Mouse (Mus musculus): Measurements from ENCODE around the gene Cars. TPM values are rescaled to one million over a fixed set of nuclear protein-coding genes. Genes with fewer than 3 reads are reported as not detected.
"Not testable (repeated sequence)": the region's sequence is repeated elsewhere in the genome, so short reads cannot be mapped to it uniquely, and the experiment has no call there.

The Cars gene
- polyA plus RNA-seq, 1 experiment from 2014 or later: 71.6 TPM

GRCm38 (mm10) chr7:143544368-143544767 is 55.5 kb downstream of the Cars start:
- Histone ChIP-seq H3K36me3 (0 out of 2 replicates have a peak, but pooled peaks cover 3% of the 10 kb centered on the region), H3K9ac (no peak overlapping the region), H3K4me2 (no peak overlapping the region), H3K9me3 (no peaks in the 10 kb centered on the region), H3K27ac (replicated peaks) (no peak overlapping the region), H3K27me3 (no peaks in the 10 kb centered on the region), H3K4me3 (no peak overlapping the region), H3K4me1 (replicated peaks) (peaks cover 48% of the 10 kb centered on the region)
- no peak for ATAC-seq (ENCODE audit: low FRiP score, low read depth)
- 95% methylated on average over 2 of the region's 2 CpGs for WGBS

- Histone ChIP-seq H3K9ac (no peak overlapping the region), H3K4me2 (no peak overlapping the region), H3K36me3 (peaks cover 44% of the 10 kb centered on the region), H3K9me3 (no peaks in the 10 kb centered on the region), H3K4me3 (no peak overlapping the region), H3K4me1 (replicated peaks) (peaks cover 18% of the 10 kb centered on the region; the same call in 1 of the 2 replicates), H3K27ac (replicated peaks) (no peak overlapping the region), H3K27me3 (no peaks in the 10 kb centered on the region)
- ATAC-seq (ENCODE audit: low FRiP score, low read depth): no peak
- 73% methylated on average over 1 of the region's 1 CpGs for WGBS
These were observed 61.2 kb downstream of the Cars start for GRCm38 (mm10) chr7:143538671-143539070.

GRCm38 (mm10) chr7:143538229-143538628 is 61.7 kb downstream of the Cars start:
- Histone ChIP-seq H3K36me3 (peaks cover 49% of the 10 kb centered on the region), H3K4me1 (replicated peaks) (peaks cover 16% of the 10 kb centered on the region; the same call in 1 of the 2 replicates)
- H3K9ac ChIP-seq; H3K27ac ChIP-seq (replicated peaks); H3K4me2 ChIP-seq; H3K9me3 ChIP-seq; ATAC-seq (ENCODE audit: low FRiP score, low read depth); H3K27me3 ChIP-seq; H3K4me3 ChIP-seq: not testable (repeated sequence)
- WGBS: 93% methylated on average over 6 of the region's 6 CpGs

- Histone ChIP-seq H3K4me3 (no peak overlapping the region), H3K27ac (replicated peaks) (no peak overlapping the region), H3K9me3 (no peaks in the 10 kb centered on the region), H3K4me1 (replicated peaks) (no peaks in the 10 kb centered on the region), H3K4me2 (no peak overlapping the region), H3K36me3 (peaks cover 66% of the 10 kb centered on the region), H3K9ac (no peak overlapping the region), H3K27me3 (no peaks in the 10 kb centered on the region)
- 92% methylated on average over 3 of the region's 3 CpGs for WGBS
- ATAC-seq (ENCODE audit: low FRiP score, low read depth): no peak
These were observed 63.6 kb downstream of the Cars start for GRCm38 (mm10) chr7:143536251-143536650.

- Histone ChIP-seq H3K27ac (replicated peaks) (no peak overlapping the region), H3K9me3 (no peaks in the 10 kb centered on the region), H3K4me1 (replicated peaks) (no peaks in the 10 kb centered on the region), H3K4me3 (no peak overlapping the region), H3K36me3 (peaks cover 91% of the 10 kb centered on the region), H3K4me2 (no peak overlapping the region), H3K27me3 (no peaks in the 10 kb centered on the region), H3K9ac (no peak overlapping the region)
- WGBS: 80% methylated on average over 2 of the region's 2 CpGs
- no peak for ATAC-seq (ENCODE audit: low FRiP score, low read depth)
These were observed 66.6 kb downstream of the Cars start for GRCm38 (mm10) chr7:143533284-143533683.

- no peaks in the 10 kb centered on the region for H3K27me3 ChIP-seq
- no peak for ATAC-seq (ENCODE audit: low FRiP score, low read depth)
- 78% methylated on average over 1 of the region's 1 CpGs for WGBS
- no peak overlapping the region for H3K9ac ChIP-seq
- no peaks in the 10 kb centered on the region for H3K4me1 ChIP-seq (replicated peaks)
- H3K36me3 ChIP-seq: peaks cover 91% of the 10 kb centered on the region
- H3K9me3 ChIP-seq: no peaks in the 10 kb centered on the region
- no peak overlapping the region for H3K4me3 ChIP-seq
- no peak overlapping the region for H3K4me2 ChIP-seq
- no peak overlapping the region for H3K27ac ChIP-seq (replicated peaks)
These were observed 67.5 kb downstream of the Cars start for GRCm38 (mm10) chr7:143532410-143532809.

GRCm38 (mm10) chr7:143519333-143519732 is 80.6 kb downstream of the Cars start:
- Histone ChIP-seq H3K27me3 (no peaks in the 10 kb centered on the region), H3K9me3 (no peaks in the 10 kb centered on the region), H3K4me1 (replicated peaks) (no peaks in the 10 kb centered on the region), H3K4me3 (no peak overlapping the region), H3K4me2 (no peak overlapping the region), H3K27ac (replicated peaks) (no peak overlapping the region), H3K36me3 (peaks cover 83% of the 10 kb centered on the region), H3K9ac (no peak overlapping the region)
- no peak for ATAC-seq (ENCODE audit: low FRiP score, low read depth)
- WGBS: 84% methylated on average over 4 of the region's 4 CpGs

- Histone ChIP-seq H3K4me3 (no peak overlapping the region), H3K9ac (no peak overlapping the region), H3K27ac (replicated peaks) (no peak overlapping the region), H3K4me1 (replicated peaks) (no peaks in the 10 kb centered on the region), H3K9me3 (no peaks in the 10 kb centered on the region), H3K36me3 (peaks cover 58% of the 10 kb centered on the region), H3K27me3 (no peaks in the 10 kb centered on the region), H3K4me2 (no peak overlapping the region)
- no peak for ATAC-seq (ENCODE audit: low FRiP score, low read depth)
- WGBS: 94% methylated on average over 4 of the region's 4 CpGs
These were observed 85.5 kb downstream of the Cars start for GRCm38 (mm10) chr7:143514416-143514768.

GRCm38 (mm10) chr7:143513763-143514415 is 86.0 kb downstream of the Cars start:
- no peak for ATAC-seq (ENCODE audit: low FRiP score, low read depth)
- H3K4me3 ChIP-seq: no peak overlapping the region
- H3K36me3 ChIP-seq: peaks cover 53% of the 10 kb centered on the region
- 91% methylated on average over 10 of the region's 10 CpGs for WGBS
- no peaks in the 10 kb centered on the region for H3K4me1 ChIP-seq (replicated peaks)
- no peaks in the 10 kb centered on the region for H3K9me3 ChIP-seq
- no peak overlapping the region for H3K4me2 ChIP-seq
- no peak overlapping the region for H3K27ac ChIP-seq (replicated peaks)
- H3K9ac ChIP-seq: no peak overlapping the region
- H3K27me3 ChIP-seq: no peaks in the 10 kb centered on the region

GRCm38 (mm10) chr7:143511335-143511712 is 88.6 kb downstream of the Cars start:
- Histone ChIP-seq H3K27me3 (no peaks in the 10 kb centered on the region), H3K4me2 (no peak overlapping the region), H3K9me3 (no peaks in the 10 kb centered on the region), H3K36me3 (peaks cover 29% of the 10 kb centered on the region), H3K27ac (replicated peaks) (no peak overlapping the region), H3K9ac (no peak overlapping the region), H3K4me3 (no peak overlapping the region), H3K4me1 (replicated peaks) (no peaks in the 10 kb centered on the region)
- ATAC-seq (ENCODE audit: low FRiP score, low read depth): no peak

GRCm38 (mm10) chr7:143510593-143511334 is 89.1 kb downstream of the Cars start:
- H3K27me3 ChIP-seq: no peaks in the 10 kb centered on the region
- H3K36me3 ChIP-seq: peaks cover 27% of the 10 kb centered on the region
- no peak overlapping the region for H3K4me2 ChIP-seq
- no peak overlapping the region for H3K9ac ChIP-seq
- no peak overlapping the region for H3K4me3 ChIP-seq
- 87% methylated on average over 3 of the region's 3 CpGs for WGBS
- no peaks in the 10 kb centered on the region for H3K4me1 ChIP-seq (replicated peaks)
- H3K9me3 ChIP-seq: no peaks in the 10 kb centered on the region
- ATAC-seq (ENCODE audit: low FRiP score, low read depth): no peak
- H3K27ac ChIP-seq (replicated peaks): no peak overlapping the region

- peaks cover 8% of the 10 kb centered on the region; the same call in 1 of the 2 replicates for H3K27me3 ChIP-seq
- H3K9me3 ChIP-seq: no peaks in the 10 kb centered on the region
- no peak overlapping the region for H3K4me2 ChIP-seq
- H3K4me3 ChIP-seq: no peak overlapping the region
- no peak overlapping the region for H3K27ac ChIP-seq (replicated peaks)
- no peak overlapping the region for H3K9ac ChIP-seq
- no peak for ATAC-seq (ENCODE audit: low FRiP score, low read depth)
- H3K4me1 ChIP-seq (replicated peaks): no peaks in the 10 kb centered on the region
- peaks cover 16% of the 10 kb centered on the region for H3K36me3 ChIP-seq
- WGBS: 76% methylated on average over 1 of the region's 1 CpGs
These were observed 90.3 kb downstream of the Cars start for GRCm38 (mm10) chr7:143509566-143509965.
